Mouse (Mus musculus): ENCODE measurements around the gene Pum2.

Gene Pum2

DNA sequence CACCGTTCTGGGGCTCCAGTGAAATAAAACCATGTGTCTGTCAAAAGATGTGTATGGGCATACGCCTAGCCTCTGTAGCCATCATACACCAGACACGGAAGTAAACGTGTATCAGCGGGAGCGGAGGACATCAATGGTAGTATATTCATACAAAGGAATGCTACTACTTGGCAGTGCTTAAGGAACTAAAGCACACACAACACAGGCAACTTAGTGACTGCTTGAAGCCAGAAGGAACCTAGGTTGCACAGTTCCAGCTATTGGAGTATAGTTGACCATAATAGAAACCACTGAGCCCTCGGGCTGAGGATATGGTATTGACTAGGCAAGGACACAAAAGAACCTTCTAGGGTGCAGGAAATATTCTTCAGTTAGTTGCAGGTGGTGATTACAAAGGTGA, 124.0 kb downstream of the Pum2 start:
- no peak for DNase-seq (ENCODE audit: low spot score)

DNA sequence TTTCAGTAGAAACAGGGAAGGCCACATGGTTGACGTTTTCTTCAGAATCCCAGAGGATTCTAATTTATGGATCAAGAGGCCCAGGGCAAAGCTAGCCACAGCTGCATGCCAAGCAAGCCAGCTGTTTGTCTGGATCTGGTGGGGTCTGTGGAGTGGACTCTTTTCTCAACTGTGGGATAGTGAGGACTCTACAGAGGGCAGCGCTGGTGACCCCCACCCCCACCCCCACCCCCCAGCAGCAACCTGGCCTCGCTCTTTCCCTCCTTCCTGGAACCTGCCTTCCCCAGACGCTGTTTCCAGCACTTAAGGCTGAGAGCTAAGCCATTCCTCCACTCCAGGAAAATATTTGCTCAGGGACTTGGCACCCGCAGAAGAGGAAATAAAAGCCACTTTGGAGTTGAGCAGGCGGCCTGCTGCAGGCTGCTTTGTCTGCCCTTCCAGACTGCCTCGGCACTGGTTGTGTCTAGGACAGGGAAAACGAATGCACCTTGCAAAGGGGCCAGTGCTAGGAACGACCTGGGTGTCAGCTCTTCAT, 124.6 kb downstream of the Pum2 start:
- no peak for DNase-seq (ENCODE audit: low spot score)

All from ovary, postnatal 14 days (tissue).